In genomic region chr4:155383326-155383725, GRCm38 (mm10) we compare ENCODE assay signal across 30 mouse cellular contexts. TPM values are rescaled to one million over a fixed set of nuclear protein-coding genes. Genes with fewer than 3 reads are reported as not detected.
DNase-seq lines count a peak whose midpoint lies in the region; ATAC-seq lines count a peak whose summit lies in the region.
"Had no signal": no experiment of that assay in that cellular context is flagged by ENCODE, and none has a peak within 500 bp of the region (broad histone marks: within the 10 kb centered on the region; RNA-seq: fewer than 3 reads in every experiment).

No protein-coding gene starts in this region.

- DNase-seq in frontal cortex, postnatal 10 days (ENCODE audit: low spot score in 2 of 2): no peak
- DNase-seq in cerebellum, adult 18-20 months: peak; percentile 72 to 82
- DNase-seq in cerebellum, postnatal 14 days: peak; percentile 49 to 64
- no peak for DNase-seq in lung, postnatal 4 days
- no peak for DNase-seq in thymus, postnatal 0 days (ENCODE audit: low spot score)
- no peak for DNase-seq in lung, postnatal 25 days (ENCODE audit: low spot score)
- DNase-seq: adrenal gland, adult 8-10 months; forebrain, postnatal 0 days; gastrocnemius, postnatal 14 days; heart, postnatal 14 days; kidney, adult 11 months; kidney, postnatal 25 days; liver; lung, adult 2 months; lung, postnatal 14 days; right cerebral cortex, postnatal 4 days; thymus, adult 2 months had no signal

- ATAC-seq in frontal cortex, adult (ENCODE audit: low TSS enrichment): peak; percentile 1; the same call in 1 of the 2 replicates
- ATAC-seq: forebrain, postnatal 0 days; inflammation-experienced regulatory T-cells, adult 6 months; midbrain, embryonic 16.5 days had no signal

RNA-seq across cellular contexts. Expression of gene Gabrd, which starts 14.6 kb away (rescaled TPM):
- polyA plus RNA-seq in thymus, postnatal 0 days (2015; fragmentation: Nextera tagmentation; extraction: Ambion mirVana): 0.50 and 0.79 TPM in 2 replicates
- polyA plus RNA-seq: embryonic facial prominence, embryonic 14.5 days; erythroblast, embryonic 14.5 days; forebrain, embryonic 11.5 days; G1E; heart, embryonic 14.5 days; hindbrain, embryonic 10.5 days; kidney, embryonic 15.5 days; liver, embryonic 14.5 days; midbrain, embryonic 11.5 days; neural tube, embryonic 11.5 days had no signal

RNA-seq across cellular contexts. Expression of gene Prkcz, which starts 22.2 kb away (rescaled TPM):
- 7.3 and 9.9 TPM in 2 replicates for polyA plus RNA-seq in thymus, postnatal 0 days (2015; fragmentation: Nextera tagmentation; extraction: Ambion mirVana)
- polyA plus RNA-seq: G1E had no signal

RNA-seq across cellular contexts. Expression of gene Cfap74, which starts 25.7 kb away (rescaled TPM):
- polyA plus RNA-seq in thymus, postnatal 0 days (2015; fragmentation: Nextera tagmentation; extraction: Ambion mirVana): 13.9 and 15.2 TPM in 2 replicates
- polyA plus RNA-seq: erythroblast, embryonic 14.5 days; G1E had no signal

Comparison
In these comparisons a context has a peak if more than half of its experiments do, and no peak if none do; other contexts are left out.
1. DNase-seq: peak in cerebellum, adult 18-20 months (2 of 2) and cerebellum, postnatal 14 days (2 of 2); none in frontal cortex, postnatal 10 days (0 of 2), lung, postnatal 4 days (0 of 2), thymus, postnatal 0 days (single experiment) and lung, postnatal 25 days (single experiment).